In the genomic region with DNA sequence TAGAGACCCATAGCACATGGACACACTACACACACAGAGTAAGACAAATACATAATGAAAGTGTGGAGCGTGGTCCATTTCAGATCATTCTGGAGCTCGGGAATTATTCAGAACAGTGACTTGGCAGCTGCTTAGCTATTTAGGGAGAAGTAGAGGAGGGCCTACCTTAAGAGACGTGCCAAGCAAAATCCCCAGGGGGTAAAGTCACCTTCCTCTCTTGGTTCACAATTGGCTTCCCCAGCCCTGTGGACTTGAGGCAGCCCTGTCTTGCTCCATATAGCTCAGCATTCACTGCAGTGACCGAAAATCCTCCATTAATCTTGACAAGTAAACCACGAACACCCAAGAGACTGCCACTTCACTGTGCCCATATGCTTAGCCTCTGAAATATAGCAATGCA, we compare ENCODE assay signal across 19 mouse cellular contexts.
"Had no signal": no experiment of that assay in that cellular context is flagged by ENCODE, and none has a peak within 500 bp of the region (broad histone marks: within the 10 kb centered on the region; RNA-seq: fewer than 3 reads in every experiment).

No protein-coding gene starts in this region.

- H3K4me3 ChIP-seq: left cerebral cortex, adult 2 months; liver, embryonic 13.5 days; midbrain, embryonic 12.5 days; midbrain, embryonic 15.5 days; neural tube, embryonic 12.5 days; neural tube, embryonic 15.5 days had no signal

- H3K27me3 ChIP-seq: liver, embryonic 13.5 days; midbrain, embryonic 12.5 days; midbrain, embryonic 15.5 days; neural tube, embryonic 12.5 days; neural tube, embryonic 15.5 days had no signal

- ATAC-seq: midbrain, embryonic 15.5 days had no signal

- H3K4me1 ChIP-seq: liver, embryonic 13.5 days; midbrain, embryonic 12.5 days; midbrain, embryonic 15.5 days; neural tube, embryonic 12.5 days; neural tube, embryonic 15.5 days had no signal

- DNase-seq: kidney, postnatal 10 days; kidney, postnatal 36 days; layer of hippocampus, postnatal 36 days; liver, embryonic 13.5 days; lung, adult 2 months; lung, postnatal 14 days; lung, postnatal 4 days; right cerebral cortex, adult 18-20 months; right cerebral cortex, postnatal 14 days; right cerebral cortex, postnatal 4 days; thymus, adult 2 months; thymus, postnatal 14 days; thymus, postnatal 4 days had no signal

- H3K36me3 ChIP-seq: liver, embryonic 13.5 days; midbrain, embryonic 12.5 days; midbrain, embryonic 15.5 days; neural tube, embryonic 12.5 days; neural tube, embryonic 15.5 days had no signal

- H3K27ac ChIP-seq: left cerebral cortex, adult 2 months; liver, embryonic 13.5 days; midbrain, embryonic 12.5 days; midbrain, embryonic 15.5 days; neural tube, embryonic 12.5 days; neural tube, embryonic 15.5 days; stomach, postnatal 0 days had no signal

- H3K9ac ChIP-seq: liver, embryonic 13.5 days; midbrain, embryonic 12.5 days; midbrain, embryonic 15.5 days; neural tube, embryonic 12.5 days; neural tube, embryonic 15.5 days had no signal
